Mouse (Mus musculus): ENCODE measurements at regions not wholly inside any gene's neighbourhood (a gene's known extent, or its start where the extent isn't known, plus 50 kb on each side); places are given as distances from the start of the nearest gene placed in this dataset.

GRCm38 (mm10) chr6:28986756-28987155 lies 73.3 kb upstream of the Lep start:
- DNase-seq (ENCODE audit: low read depth): no peak

- DNase-seq (ENCODE audit: low read depth): no peak
Observed at GRCm38 (mm10) chr6:28987386-28987785, 72.6 kb upstream of the Lep start.

GRCm38 (mm10) chr6:28989433-28989832 lies 70.6 kb upstream of the Lep start:
- DNase-seq (ENCODE audit: low read depth): no peak

GRCm38 (mm10) chr6:28990210-28990609 lies 69.8 kb upstream of the Lep start:
- peak; percentile 5 for DNase-seq (ENCODE audit: low read depth)

GRCm38 (mm10) chr6:28994481-28994880 lies 65.5 kb upstream of the Lep start:
- DNase-seq (ENCODE audit: low read depth): no peak

GRCm38 (mm10) chr6:28995701-28996100 lies 64.3 kb upstream of the Lep start:
- DNase-seq (ENCODE audit: low read depth): no peak

- no peak for DNase-seq (ENCODE audit: low read depth)
Observed at GRCm38 (mm10) chr6:28999386-29000094, 60.5 kb upstream of the Lep start.

- DNase-seq (ENCODE audit: low read depth): no peak
Observed at GRCm38 (mm10) chr6:29002141-29002540, 57.9 kb upstream of the Lep start.

GRCm38 (mm10) chr6:29002811-29003210 lies 57.2 kb upstream of the Lep start:
- DNase-seq (ENCODE audit: low read depth): no peak

- DNase-seq (ENCODE audit: low read depth): no peak
Observed at GRCm38 (mm10) chr6:29005803-29006202, 54.2 kb upstream of the Lep start.
